Mouse (Mus musculus): Measurements from ENCODE around the gene Eif4e. TPM values are rescaled to one million over a fixed set of nuclear protein-coding genes. Genes with fewer than 3 reads are reported as not detected.

Gene Eif4e
- polyA plus RNA-seq, 1 experiment: 409 TPM

GRCm38 (mm10) chr3:138532764-138533163 lies 6.8 kb downstream of the Eif4e start:
- H3K4me1 ChIP-seq (ENCODE audit: control insufficient read depth, insufficient read depth, low read length): peaks cover 8% of the 10 kb centered on the region
- no peaks in the 10 kb centered on the region for H3K27me3 ChIP-seq (ENCODE audit: control insufficient read depth, insufficient read depth, low read length, poor library complexity, severe bottlenecking)
- no peak overlapping the region for H3K9ac ChIP-seq (ENCODE audit: low read depth, poor library complexity, severe bottlenecking)
- TF ChIP-seq EP300 (IDR thresholded peaks at IDR 0.05; ENCODE audit: insufficient read depth, low read depth, low read length): no peak
- no peak for TF ChIP-seq POLR2A (IDR thresholded peaks at IDR 0.05; ENCODE audit: insufficient read depth, low read length)
- no peak for TF ChIP-seq CTCF (IDR thresholded peaks at IDR 0.05; ENCODE audit: low read depth, low read length)
- no peaks in the 10 kb centered on the region; the same call in 1 of the 2 replicates for H3K36me3 ChIP-seq (ENCODE audit: control insufficient read depth, insufficient read depth, low read length, poor library complexity, severe bottlenecking)
- no peaks in the 10 kb centered on the region for H3K9me3 ChIP-seq (replicated peaks; ENCODE audit: control insufficient read depth, insufficient read depth, low read length, poor library complexity, severe bottlenecking)
- no peak overlapping the region for H3K27ac ChIP-seq (ENCODE audit: insufficient read depth, low read length)
- H3K4me3 ChIP-seq (ENCODE audit: low read depth, low read length): no peak overlapping the region

- Histone ChIP-seq H3K27ac (ENCODE audit: insufficient read depth, low read length) (no peak overlapping the region), H3K4me1 (ENCODE audit: control insufficient read depth, insufficient read depth, low read length) (peaks cover 4% of the 10 kb centered on the region), H3K9ac (ENCODE audit: low read depth, poor library complexity, severe bottlenecking) (no peak overlapping the region), H3K36me3 (ENCODE audit: control insufficient read depth, insufficient read depth, low read length, poor library complexity, severe bottlenecking) (no peaks in the 10 kb centered on the region; the same call in 1 of the 2 replicates), H3K9me3 (replicated peaks; ENCODE audit: control insufficient read depth, insufficient read depth, low read length, poor library complexity, severe bottlenecking) (no peaks in the 10 kb centered on the region), H3K4me3 (ENCODE audit: low read depth, low read length) (no peak overlapping the region), H3K27me3 (ENCODE audit: control insufficient read depth, insufficient read depth, low read length, poor library complexity, severe bottlenecking) (no peaks in the 10 kb centered on the region)
- TF ChIP-seq EP300 (IDR thresholded peaks at IDR 0.05; ENCODE audit: insufficient read depth, low read depth, low read length) (no peak), CTCF (IDR thresholded peaks at IDR 0.05; ENCODE audit: low read depth, low read length) (no peak), POLR2A (IDR thresholded peaks at IDR 0.05; ENCODE audit: insufficient read depth, low read length) (no peak)
Measured at GRCm38 (mm10) chr3:138536031-138536430, 10.1 kb downstream of the Eif4e start.

- Histone ChIP-seq H3K4me3 (ENCODE audit: low read depth, low read length) (no peak overlapping the region), H3K27me3 (ENCODE audit: control insufficient read depth, insufficient read depth, low read length, poor library complexity, severe bottlenecking) (no peaks in the 10 kb centered on the region), H3K9ac (ENCODE audit: low read depth, poor library complexity, severe bottlenecking) (no peak overlapping the region), H3K27ac (ENCODE audit: insufficient read depth, low read length) (no peak overlapping the region), H3K9me3 (replicated peaks; ENCODE audit: control insufficient read depth, insufficient read depth, low read length, poor library complexity, severe bottlenecking) (no peaks in the 10 kb centered on the region), H3K4me1 (ENCODE audit: control insufficient read depth, insufficient read depth, low read length) (no peaks in the 10 kb centered on the region), H3K36me3 (ENCODE audit: control insufficient read depth, insufficient read depth, low read length, poor library complexity, severe bottlenecking) (peaks cover 7% of the 10 kb centered on the region)
- TF ChIP-seq CTCF (IDR thresholded peaks at IDR 0.05; ENCODE audit: low read depth, low read length): no peak
- no peak for TF ChIP-seq EP300 (IDR thresholded peaks at IDR 0.05; ENCODE audit: insufficient read depth, low read depth, low read length)
- no peak for TF ChIP-seq POLR2A (IDR thresholded peaks at IDR 0.05; ENCODE audit: insufficient read depth, low read length)
Measured at GRCm38 (mm10) chr3:138542621-138543020, 16.6 kb downstream of the Eif4e start.

- TF ChIP-seq EP300 (IDR thresholded peaks at IDR 0.05; ENCODE audit: insufficient read depth, low read depth, low read length): no peak
- no peak for TF ChIP-seq CTCF (IDR thresholded peaks at IDR 0.05; ENCODE audit: low read depth, low read length)
- no peak for TF ChIP-seq POLR2A (IDR thresholded peaks at IDR 0.05; ENCODE audit: insufficient read depth, low read length)
- peaks cover 14% of the 10 kb centered on the region for H3K36me3 ChIP-seq (ENCODE audit: control insufficient read depth, insufficient read depth, low read length, poor library complexity, severe bottlenecking)
- H3K9me3 ChIP-seq (replicated peaks; ENCODE audit: control insufficient read depth, insufficient read depth, low read length, poor library complexity, severe bottlenecking): no peaks in the 10 kb centered on the region
- H3K4me1 ChIP-seq (ENCODE audit: control insufficient read depth, insufficient read depth, low read length): no peaks in the 10 kb centered on the region
- H3K27me3 ChIP-seq (ENCODE audit: control insufficient read depth, insufficient read depth, low read length, poor library complexity, severe bottlenecking): no peaks in the 10 kb centered on the region
- no peak overlapping the region for H3K27ac ChIP-seq (ENCODE audit: insufficient read depth, low read length)
- H3K4me3 ChIP-seq (ENCODE audit: low read depth, low read length): no peak overlapping the region
- H3K9ac ChIP-seq (ENCODE audit: low read depth, poor library complexity, severe bottlenecking): no peak overlapping the region
Measured at GRCm38 (mm10) chr3:138544117-138544516, 18.1 kb downstream of the Eif4e start.

- TF ChIP-seq EP300 (IDR thresholded peaks at IDR 0.05; ENCODE audit: insufficient read depth, low read depth, low read length) (no peak), CTCF (IDR thresholded peaks at IDR 0.05; ENCODE audit: low read depth, low read length) (no peak), POLR2A (IDR thresholded peaks at IDR 0.05; ENCODE audit: insufficient read depth, low read length) (no peak)
- Histone ChIP-seq H3K9ac (ENCODE audit: low read depth, poor library complexity, severe bottlenecking) (no peak overlapping the region), H3K27me3 (ENCODE audit: control insufficient read depth, insufficient read depth, low read length, poor library complexity, severe bottlenecking) (no peaks in the 10 kb centered on the region), H3K9me3 (replicated peaks; ENCODE audit: control insufficient read depth, insufficient read depth, low read length, poor library complexity, severe bottlenecking) (no peaks in the 10 kb centered on the region), H3K36me3 (ENCODE audit: control insufficient read depth, insufficient read depth, low read length, poor library complexity, severe bottlenecking) (peaks cover 26% of the 10 kb centered on the region), H3K27ac (ENCODE audit: insufficient read depth, low read length) (no peak overlapping the region), H3K4me3 (ENCODE audit: low read depth, low read length) (no peak overlapping the region), H3K4me1 (ENCODE audit: control insufficient read depth, insufficient read depth, low read length) (no peaks in the 10 kb centered on the region)
Measured at GRCm38 (mm10) chr3:138546678-138547077, 20.7 kb downstream of the Eif4e start.

GRCm38 (mm10) chr3:138549045-138549444 lies 23.1 kb downstream of the Eif4e start:
- no peak overlapping the region for H3K27ac ChIP-seq (ENCODE audit: insufficient read depth, low read length)
- H3K4me3 ChIP-seq (ENCODE audit: low read depth, low read length): no peak overlapping the region
- no peak for TF ChIP-seq CTCF (IDR thresholded peaks at IDR 0.05; ENCODE audit: low read depth, low read length)
- TF ChIP-seq POLR2A (IDR thresholded peaks at IDR 0.05; ENCODE audit: insufficient read depth, low read length): no peak
- TF ChIP-seq EP300 (IDR thresholded peaks at IDR 0.05; ENCODE audit: insufficient read depth, low read depth, low read length): no peak
- H3K27me3 ChIP-seq (ENCODE audit: control insufficient read depth, insufficient read depth, low read length, poor library complexity, severe bottlenecking): no peaks in the 10 kb centered on the region
- no peak overlapping the region for H3K9ac ChIP-seq (ENCODE audit: low read depth, poor library complexity, severe bottlenecking)
- H3K9me3 ChIP-seq (replicated peaks; ENCODE audit: control insufficient read depth, insufficient read depth, low read length, poor library complexity, severe bottlenecking): no peaks in the 10 kb centered on the region
- H3K4me1 ChIP-seq (ENCODE audit: control insufficient read depth, insufficient read depth, low read length): no peaks in the 10 kb centered on the region
- peaks cover 42% of the 10 kb centered on the region for H3K36me3 ChIP-seq (ENCODE audit: control insufficient read depth, insufficient read depth, low read length, poor library complexity, severe bottlenecking)

All from ES-Bruce4 (cell line).